Mouse (Mus musculus): ENCODE measurements around the gene Sirt4. TPM values are rescaled to one million over a fixed set of nuclear protein-coding genes. Genes with fewer than 3 reads are reported as not detected.

Gene Sirt4
- total and polyA plus RNA-seq, 2 experiments from 2014 or later = 15.4 to 29.0 TPM

DNA sequence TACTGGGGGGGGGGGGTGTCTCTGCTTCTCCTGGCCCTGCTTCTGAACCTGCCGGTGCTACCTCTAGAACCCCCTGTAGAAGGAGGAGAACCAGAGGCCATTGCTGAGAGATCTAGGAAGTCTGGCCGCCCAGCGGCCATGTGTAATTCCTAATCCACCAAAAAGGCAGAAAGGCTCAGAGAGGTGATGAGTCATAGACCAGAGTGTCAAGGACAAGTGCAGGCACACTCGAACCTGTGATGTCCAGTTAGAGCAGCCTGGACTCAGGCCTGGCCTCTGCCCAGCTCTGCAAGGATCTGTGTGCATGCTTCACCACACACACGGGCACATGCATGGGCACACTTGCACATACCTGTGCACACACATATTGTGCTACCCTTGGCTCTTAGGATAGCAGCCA, 43.6 kb upstream of the Sirt4 start:
- DNase-seq (ENCODE audit: low spot score) (no peak), ATAC-seq (ENCODE audit: insufficient read depth, low read depth) (no peak)
- H3K4me2 ChIP-seq (ENCODE audit: low read depth, low read length) = no peak overlapping the region
- H3K4me3 ChIP-seq (ENCODE audit: low read depth, low read length) = no peak overlapping the region
- no peaks in the 10 kb centered on the region for H3K9me3 ChIP-seq (replicated peaks; ENCODE audit: control insufficient read depth, low read length)
- H3K36me3 ChIP-seq (replicated peaks; ENCODE audit: control insufficient read depth, insufficient read depth, low read length) = no peaks in the 10 kb centered on the region
- H3K9ac ChIP-seq (replicated peaks; ENCODE audit: low read depth, low read length) = no peak overlapping the region
- H3K27me3 ChIP-seq (ENCODE audit: control insufficient read depth, insufficient read depth, low read length) = no peaks in the 10 kb centered on the region
- TF ChIP-seq EP300 (IDR thresholded peaks at IDR 0.05; ENCODE audit: low read depth) = no peak
- no peak for TF ChIP-seq CTCF (IDR thresholded peaks at IDR 0.05; ENCODE audit: low read depth)
- no peak overlapping the region for H3K27ac ChIP-seq (ENCODE audit: low read depth)
- WGBS = 71% methylated on average over 5 of the region's 5 CpGs
- H3K4me1 ChIP-seq (ENCODE audit: control insufficient read depth, insufficient read depth) = peaks cover 72% of the 10 kb centered on the region

DNA sequence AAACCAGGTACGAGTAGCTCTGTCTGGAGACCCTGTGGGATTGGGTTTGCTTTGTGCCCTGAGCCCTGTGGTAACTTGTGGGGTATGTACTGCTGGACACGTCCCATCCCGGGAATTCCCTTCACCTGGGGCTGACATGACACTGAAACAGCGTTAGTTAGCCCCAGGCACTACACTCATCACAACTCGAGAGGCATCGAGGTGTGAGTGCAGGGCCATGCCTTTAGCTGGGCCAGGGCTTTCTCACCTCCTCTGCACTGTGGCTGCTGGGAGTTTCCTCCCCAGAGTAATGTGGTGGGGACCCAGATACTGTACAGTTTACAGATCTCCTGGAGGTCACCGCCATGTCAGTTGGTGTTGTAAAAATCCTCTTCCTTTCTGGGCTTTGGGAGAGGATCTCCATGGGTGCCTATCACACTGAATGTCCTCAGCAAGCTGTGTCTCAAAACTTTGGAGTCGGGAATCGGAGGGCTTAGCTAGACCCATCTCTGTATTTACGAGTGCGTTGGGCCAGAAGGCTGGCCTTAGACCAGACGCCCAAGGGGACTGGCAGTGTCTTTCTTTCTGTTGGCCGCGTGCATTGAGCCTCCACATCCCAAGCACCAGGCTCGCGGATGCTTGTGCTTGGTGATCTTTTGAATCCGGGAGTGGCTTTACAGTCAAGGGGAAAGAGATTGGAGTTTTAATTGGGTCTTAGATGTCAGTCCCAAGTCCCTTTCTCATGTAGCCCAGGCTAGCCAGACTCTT, 42.1 kb upstream of the Sirt4 start:
- Histone ChIP-seq H3K4me2 (ENCODE audit: low read depth, low read length) (no peak overlapping the region), H3K4me3 (ENCODE audit: low read depth, low read length) (no peak overlapping the region), H3K27me3 (ENCODE audit: control insufficient read depth, insufficient read depth, low read length) (no peaks in the 10 kb centered on the region), H3K4me1 (ENCODE audit: control insufficient read depth, insufficient read depth) (peaks cover 70% of the 10 kb centered on the region), H3K27ac (ENCODE audit: low read depth) (no peak overlapping the region), H3K36me3 (replicated peaks; ENCODE audit: control insufficient read depth, insufficient read depth, low read length) (no peaks in the 10 kb centered on the region), H3K9ac (replicated peaks; ENCODE audit: low read depth, low read length) (no peak overlapping the region), H3K9me3 (replicated peaks; ENCODE audit: control insufficient read depth, low read length) (no peaks in the 10 kb centered on the region)
- ATAC-seq (ENCODE audit: insufficient read depth, low read depth) = no peak
- no peak for DNase-seq (ENCODE audit: low spot score)
- 86% methylated on average over 17 of the region's 17 CpGs for WGBS
- TF ChIP-seq CTCF (IDR thresholded peaks at IDR 0.05; ENCODE audit: low read depth) (no peak), EP300 (IDR thresholded peaks at IDR 0.05; ENCODE audit: low read depth) (no peak)

- Histone ChIP-seq H3K4me3 (ENCODE audit: low read depth, low read length) (no peak overlapping the region), H3K4me2 (ENCODE audit: low read depth, low read length) (no peak overlapping the region), H3K36me3 (replicated peaks; ENCODE audit: control insufficient read depth, insufficient read depth, low read length) (no peaks in the 10 kb centered on the region), H3K4me1 (ENCODE audit: control insufficient read depth, insufficient read depth) (peaks cover 64% of the 10 kb centered on the region), H3K9ac (replicated peaks; ENCODE audit: low read depth, low read length) (no peak overlapping the region; the same call in 1 of the 2 replicates), H3K9me3 (replicated peaks; ENCODE audit: control insufficient read depth, low read length) (no peaks in the 10 kb centered on the region), H3K27ac (ENCODE audit: low read depth) (peak overlapping the region; percentile 12; the same call in 1 of the 2 replicates), H3K27me3 (ENCODE audit: control insufficient read depth, insufficient read depth, low read length) (no peaks in the 10 kb centered on the region)
- no peak for TF ChIP-seq CTCF (IDR thresholded peaks at IDR 0.05; ENCODE audit: low read depth)
- TF ChIP-seq EP300 (IDR thresholded peaks at IDR 0.05; ENCODE audit: low read depth) = no peak
- DNase-seq (ENCODE audit: low spot score) (no peak), ATAC-seq (ENCODE audit: insufficient read depth, low read depth) (no peak)
- 74% methylated on average over 9 of the region's 9 CpGs for WGBS
Measured at GRCm38 (mm10) chr5:115525943-115526342, 41.4 kb upstream of the Sirt4 start.

GRCm38 (mm10) chr5:115525416-115525815, 40.9 kb upstream of the Sirt4 start:
- ATAC-seq (ENCODE audit: insufficient read depth, low read depth) (no peak), DNase-seq (ENCODE audit: low spot score) (no peak)
- TF ChIP-seq CTCF (IDR thresholded peaks at IDR 0.05; ENCODE audit: low read depth) (no peak), EP300 (IDR thresholded peaks at IDR 0.05; ENCODE audit: low read depth) (no peak)
- H3K9ac ChIP-seq (replicated peaks; ENCODE audit: low read depth, low read length) = no peak overlapping the region; the same call in 1 of the 2 replicates
- peak overlapping the region; percentile 12; the same call in 1 of the 2 replicates for H3K27ac ChIP-seq (ENCODE audit: low read depth)
- H3K4me3 ChIP-seq (ENCODE audit: low read depth, low read length) = no peak overlapping the region
- no peak overlapping the region for H3K4me2 ChIP-seq (ENCODE audit: low read depth, low read length)
- peaks cover 64% of the 10 kb centered on the region for H3K4me1 ChIP-seq (ENCODE audit: control insufficient read depth, insufficient read depth)
- 81% methylated on average over 4 of the region's 4 CpGs for WGBS
- H3K9me3 ChIP-seq (replicated peaks; ENCODE audit: control insufficient read depth, low read length) = no peaks in the 10 kb centered on the region
- H3K27me3 ChIP-seq (ENCODE audit: control insufficient read depth, insufficient read depth, low read length) = no peaks in the 10 kb centered on the region
- no peaks in the 10 kb centered on the region for H3K36me3 ChIP-seq (replicated peaks; ENCODE audit: control insufficient read depth, insufficient read depth, low read length)

- DNase-seq (ENCODE audit: low spot score) (no peak), ATAC-seq (ENCODE audit: insufficient read depth, low read depth) (no peak)
- TF ChIP-seq CTCF (IDR thresholded peaks at IDR 0.05; ENCODE audit: low read depth) = no peak
- TF ChIP-seq EP300 (IDR thresholded peaks at IDR 0.05; ENCODE audit: low read depth) = no peak
- H3K9me3 ChIP-seq (replicated peaks; ENCODE audit: control insufficient read depth, low read length) = no peaks in the 10 kb centered on the region
- H3K36me3 ChIP-seq (replicated peaks; ENCODE audit: control insufficient read depth, insufficient read depth, low read length) = no peaks in the 10 kb centered on the region
- H3K4me1 ChIP-seq (ENCODE audit: control insufficient read depth, insufficient read depth) = peaks cover 57% of the 10 kb centered on the region
- H3K4me3 ChIP-seq (ENCODE audit: low read depth, low read length) = no peak overlapping the region
- H3K4me2 ChIP-seq (ENCODE audit: low read depth, low read length) = peak overlapping the region; percentile 38
- peak overlapping the region; percentile 82 for H3K27ac ChIP-seq (ENCODE audit: low read depth)
- no peak overlapping the region for H3K9ac ChIP-seq (replicated peaks; ENCODE audit: low read depth, low read length)
- 54% methylated on average over 12 of the region's 12 CpGs for WGBS
- no peaks in the 10 kb centered on the region for H3K27me3 ChIP-seq (ENCODE audit: control insufficient read depth, insufficient read depth, low read length)
Measured at GRCm38 (mm10) chr5:115524471-115524870, 39.9 kb upstream of the Sirt4 start.
